Mouse (Mus musculus): Measurements from ENCODE around the gene Pakap. TPM values are rescaled to one million over a fixed set of nuclear protein-coding genes. Genes with fewer than 3 reads are reported as not detected.

Pakap gene
- polyA plus RNA-seq (2012; ENCODE audit: insufficient read depth, low replicate concordance) = 0.63 and 1.0 TPM in 2 replicates

- no peak for TF ChIP-seq FLI1 (IDR thresholded peaks at IDR 0.05; ENCODE audit: low read length)
- no peak for TF ChIP-seq GATA1 (IDR thresholded peaks at IDR 0.05; ENCODE audit: borderline replicate concordance, low read length)
- Histone ChIP-seq H3K36me3 (replicated peaks; ENCODE audit: low read length) (no peaks in the 10 kb centered on the region), H3K27me3 (replicated peaks) (peaks cover 29% of the 10 kb centered on the region), H3K4me1 (0 out of 2 replicates have a peak, but pooled peaks cover 3% of the 10 kb centered on the region), H3K9me3 (no peaks in the 10 kb centered on the region), H3K4me3 (replicated peaks) (no peak within 1 kb of the TSS)
These were observed at the start of gene Pakap for GRCm38 (mm10) chr4:57567666-57568206. Gene Pakap, plus strand, starts transcription at chr4:57568179.

- no peak overlapping the region for H3K4me3 ChIP-seq (replicated peaks)
- H3K36me3 ChIP-seq (replicated peaks; ENCODE audit: low read length) = no peaks in the 10 kb centered on the region
- TF ChIP-seq GATA1 (IDR thresholded peaks at IDR 0.05; ENCODE audit: borderline replicate concordance, low read length) = no peak
- no peaks in the 10 kb centered on the region for H3K9me3 ChIP-seq
- peaks cover 5% of the 10 kb centered on the region; the same call in 1 of the 2 replicates for H3K4me1 ChIP-seq
- H3K27me3 ChIP-seq (replicated peaks) = peaks cover 2% of the 10 kb centered on the region
These were observed 44.5 kb upstream of the Pakap start for GRCm38 (mm10) chr4:57523456-57523855.

GRCm38 (mm10) chr4:57524461-57524860 is 43.5 kb upstream of the Pakap start:
- TF ChIP-seq FLI1 (IDR thresholded peaks at IDR 0.05; ENCODE audit: low read length) (no peak), GATA1 (IDR thresholded peaks at IDR 0.05; ENCODE audit: borderline replicate concordance, low read length) (no peak)

GRCm38 (mm10) chr4:57525221-57526011 is 42.6 kb upstream of the Pakap start:
- H3K4me3 ChIP-seq (replicated peaks) = no peak overlapping the region
- no peak for TF ChIP-seq FLI1 (IDR thresholded peaks at IDR 0.05; ENCODE audit: low read length)
- H3K4me1 ChIP-seq = peaks cover 5% of the 10 kb centered on the region; the same call in 1 of the 2 replicates
- H3K36me3 ChIP-seq (replicated peaks; ENCODE audit: low read length) = no peaks in the 10 kb centered on the region
- H3K9me3 ChIP-seq = no peaks in the 10 kb centered on the region
- H3K27me3 ChIP-seq (replicated peaks) = peaks cover 2% of the 10 kb centered on the region

More at GRCm38 (mm10) chr4:57524461-57524860, 43.5 kb upstream of the Pakap start:
- H3K27me3 ChIP-seq (replicated peaks) = peaks cover 2% of the 10 kb centered on the region
- peaks cover 5% of the 10 kb centered on the region; the same call in 1 of the 2 replicates for H3K4me1 ChIP-seq
- H3K4me3 ChIP-seq (replicated peaks) = no peak overlapping the region
- no peaks in the 10 kb centered on the region for H3K9me3 ChIP-seq
- H3K36me3 ChIP-seq (replicated peaks; ENCODE audit: low read length) = no peaks in the 10 kb centered on the region

- Histone ChIP-seq H3K4me3 (replicated peaks) (no peak overlapping the region), H3K4me1 (peaks cover 5% of the 10 kb centered on the region; the same call in 1 of the 2 replicates)
These were observed 39.7 kb upstream of the Pakap start for GRCm38 (mm10) chr4:57528296-57528695.

GRCm38 (mm10) chr4:57533686-57534085 is 34.3 kb upstream of the Pakap start:
- no peaks in the 10 kb centered on the region for H3K9me3 ChIP-seq
- TF ChIP-seq FLI1 (IDR thresholded peaks at IDR 0.05; ENCODE audit: low read length) = no peak
- TF ChIP-seq GATA1 (IDR thresholded peaks at IDR 0.05; ENCODE audit: borderline replicate concordance, low read length) = no peak

More at GRCm38 (mm10) chr4:57528296-57528695, 39.7 kb upstream of the Pakap start:
- H3K9me3 ChIP-seq = no peaks in the 10 kb centered on the region
- no peaks in the 10 kb centered on the region for H3K36me3 ChIP-seq (replicated peaks; ENCODE audit: low read length)
- TF ChIP-seq GATA1 (IDR thresholded peaks at IDR 0.05; ENCODE audit: borderline replicate concordance, low read length) (no peak), FLI1 (IDR thresholded peaks at IDR 0.05; ENCODE audit: low read length) (no peak)
- H3K27me3 ChIP-seq (replicated peaks) = peaks cover 2% of the 10 kb centered on the region

GRCm38 (mm10) chr4:57534232-57534631 is 33.7 kb upstream of the Pakap start:
- Histone ChIP-seq H3K9me3 (no peaks in the 10 kb centered on the region), H3K27me3 (replicated peaks) (no peaks in the 10 kb centered on the region), H3K4me3 (replicated peaks) (no peak overlapping the region), H3K4me1 (no peaks in the 10 kb centered on the region), H3K36me3 (replicated peaks; ENCODE audit: low read length) (no peaks in the 10 kb centered on the region)
- no peak for TF ChIP-seq FLI1 (IDR thresholded peaks at IDR 0.05; ENCODE audit: low read length)

More at GRCm38 (mm10) chr4:57533686-57534085, 34.3 kb upstream of the Pakap start:
- no peak overlapping the region for H3K4me3 ChIP-seq (replicated peaks)
- H3K4me1 ChIP-seq = no peaks in the 10 kb centered on the region
- no peaks in the 10 kb centered on the region for H3K36me3 ChIP-seq (replicated peaks; ENCODE audit: low read length)
- H3K27me3 ChIP-seq (replicated peaks) = no peaks in the 10 kb centered on the region

GRCm38 (mm10) chr4:57535087-57535486 is 32.9 kb upstream of the Pakap start:
- TF ChIP-seq GATA1 (IDR thresholded peaks at IDR 0.05; ENCODE audit: borderline replicate concordance, low read length) (no peak), FLI1 (IDR thresholded peaks at IDR 0.05; ENCODE audit: low read length) (no peak)
- H3K27me3 ChIP-seq (replicated peaks) = no peaks in the 10 kb centered on the region
- H3K9me3 ChIP-seq = no peaks in the 10 kb centered on the region

GRCm38 (mm10) chr4:57538029-57538688 is 29.8 kb upstream of the Pakap start:
- Histone ChIP-seq H3K4me3 (replicated peaks) (no peak overlapping the region), H3K4me1 (no peaks in the 10 kb centered on the region), H3K9me3 (no peaks in the 10 kb centered on the region), H3K36me3 (replicated peaks; ENCODE audit: low read length) (no peaks in the 10 kb centered on the region), H3K27me3 (replicated peaks) (no peaks in the 10 kb centered on the region)
- TF ChIP-seq GATA1 (IDR thresholded peaks at IDR 0.05; ENCODE audit: borderline replicate concordance, low read length) (no peak), FLI1 (IDR thresholded peaks at IDR 0.05; ENCODE audit: low read length) (no peak)

More at GRCm38 (mm10) chr4:57535087-57535486, 32.9 kb upstream of the Pakap start:
- Histone ChIP-seq H3K4me3 (replicated peaks) (no peak overlapping the region), H3K4me1 (no peaks in the 10 kb centered on the region), H3K36me3 (replicated peaks; ENCODE audit: low read length) (no peaks in the 10 kb centered on the region)

All from megakaryocyte, embryonic 14.5 days (primary cell).